Mouse (Mus musculus) olfactory bulb, adult 2 months (tissue): ENCODE measurements around the gene Stk38. TPM values are rescaled to one million over a fixed set of nuclear protein-coding genes. Genes with fewer than 3 reads are reported as not detected.

Source experiments
- H3K27ac ChIP-seq: fragments of 200-500 bp; 2 replicates; pipeline ENCODE4 v1.5.1; 2012; ENCODE audit warnings: low read depth, low read length; ENCODE audit not compliant: insufficient read depth
- H3K4me1 ChIP-seq: fragments of 200-500 bp; 2 replicates; pipeline ENCODE4 v1.6.1; 2012; ENCODE audit warnings: low read length; ENCODE audit not compliant: control insufficient read depth, insufficient read depth
- H3K4me3 ChIP-seq: fragments of 200-500 bp; 2 replicates; pipeline ENCODE4 v1.5.1; 2012; ENCODE audit warnings: mild to moderate bottlenecking, low read depth, low read length, moderate library complexity; ENCODE audit not compliant: insufficient read depth
- CTCF ChIP-seq: fragments of 200-500 bp; IDR thresholded peaks from 2 replicates; pipeline ENCODE4 v1.5.1; 2012; ENCODE audit warnings: low read depth, mild to moderate bottlenecking, low read length, moderate library complexity; ENCODE audit not compliant: insufficient read depth
- POLR2A ChIP-seq: fragments of 200-500 bp; IDR thresholded peaks from 2 replicates; pipeline ENCODE4 v1.6.1; 2012; ENCODE audit warnings: mild to moderate bottlenecking, low read depth, low read length, moderate library complexity; ENCODE audit not compliant: insufficient read depth
- WGBS: fragments of 180-500 bp; shearing (Covaris S2); methylation state at CpG from one replicate; pipeline ENCODE4 v1.1.7; 2018; 5-methylcytosine and 5-hydroxymethylcytosine counted together
- polyA plus RNA-seq: library from polyadenylated mRNA; stranded (reverse); fragments of >200 nt; gene quantifications from 2 replicates; pipeline ENCODE4 v1.2.4, GENCODE M21; 2012; ENCODE audit warnings: low replicate concordance; ENCODE audit not compliant: missing spikeins, insufficient read depth, insufficient read length

Stk38 gene
- polyA plus RNA-seq, 1 experiment, result 164 TPM

DNA sequence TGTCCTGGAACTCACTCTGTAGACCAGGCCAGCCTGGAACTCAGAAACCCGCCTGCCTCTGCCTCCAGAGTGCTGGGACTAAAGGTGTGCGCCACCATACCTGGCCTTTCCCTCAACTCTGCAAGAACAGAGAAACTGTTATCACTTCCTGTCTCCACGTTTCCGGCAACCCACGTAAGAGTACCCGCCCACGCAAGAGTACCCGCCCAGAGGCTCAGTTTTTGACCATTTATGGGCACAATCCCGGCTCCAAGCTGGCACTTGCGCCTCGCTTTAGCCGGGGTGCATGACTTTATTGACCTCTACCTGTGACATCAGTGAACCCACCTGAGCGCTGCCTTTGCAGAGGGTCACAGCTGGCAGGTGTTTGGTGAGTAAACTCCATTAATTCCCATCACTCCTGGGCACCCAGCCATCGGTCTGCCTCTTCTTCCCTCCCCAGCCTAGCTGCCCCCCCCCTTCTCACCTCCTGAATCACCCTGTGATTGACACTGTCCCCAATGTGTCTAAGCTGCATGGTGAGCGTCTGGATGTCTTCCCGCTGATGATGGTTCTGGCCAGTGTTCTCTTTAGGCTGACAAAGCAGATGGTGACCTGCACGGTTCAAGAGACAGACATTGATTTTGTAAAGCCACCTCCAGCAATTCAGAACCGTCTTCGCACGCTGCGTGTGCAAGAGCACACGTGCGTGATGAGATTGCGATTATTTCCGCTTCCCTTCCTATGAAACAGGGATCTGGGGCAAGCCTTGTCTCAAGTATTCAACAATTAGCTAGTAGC is 66.8 kb downstream of the Stk38 start:
- Histone ChIP-seq H3K27ac (no peak overlapping the region), H3K4me3 (no peak overlapping the region), H3K4me1 (no peaks in the 10 kb centered on the region)
- no peak for TF ChIP-seq CTCF
- TF ChIP-seq POLR2A, result no peak
- 89% methylated on average over 25 of the region's 25 CpGs for WGBS

DNA sequence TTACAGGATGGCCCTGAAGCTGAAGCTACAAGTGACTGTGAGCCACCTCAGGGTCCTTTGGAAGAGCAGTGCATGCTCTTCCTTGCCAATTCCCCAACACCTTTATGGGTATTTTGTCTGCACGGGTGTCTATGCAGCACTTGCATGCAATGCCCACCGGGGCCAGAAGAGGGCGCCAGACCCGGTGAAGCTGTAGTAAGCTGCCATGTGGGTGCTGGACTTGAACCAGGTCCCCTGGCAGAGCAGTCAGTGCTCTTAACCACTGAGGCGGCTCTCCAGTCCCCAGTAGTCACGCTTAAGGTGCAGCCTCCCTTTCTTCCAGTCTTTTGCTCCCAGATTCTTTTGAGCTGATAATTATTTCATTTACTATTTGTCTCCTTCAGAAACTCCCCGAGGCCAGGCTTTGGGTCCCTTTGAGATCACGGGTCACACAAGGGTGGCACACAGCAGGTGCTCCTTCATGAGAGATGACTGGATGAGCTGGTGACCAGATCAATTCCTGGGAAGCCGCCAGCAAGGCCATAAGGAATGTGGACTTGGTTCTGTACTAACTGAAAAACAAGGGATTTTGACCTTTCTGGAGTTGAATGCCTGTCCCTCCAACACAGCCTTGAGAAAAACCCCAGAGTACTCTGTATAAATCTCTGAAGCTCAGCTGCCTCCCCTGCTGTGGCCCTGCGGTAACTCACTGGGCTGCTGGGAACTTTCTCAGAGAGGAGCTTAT is 71.0 kb downstream of the Stk38 start:
- no peak overlapping the region for H3K27ac ChIP-seq
- 78% methylated on average over 10 of the region's 10 CpGs for WGBS
- H3K4me3 ChIP-seq, result no peak overlapping the region
- no peaks in the 10 kb centered on the region for H3K4me1 ChIP-seq
- TF ChIP-seq POLR2A (no peak), CTCF (0 out of 2 replicates have a peak, but pooled peaks have one; percentile 12)

DNA sequence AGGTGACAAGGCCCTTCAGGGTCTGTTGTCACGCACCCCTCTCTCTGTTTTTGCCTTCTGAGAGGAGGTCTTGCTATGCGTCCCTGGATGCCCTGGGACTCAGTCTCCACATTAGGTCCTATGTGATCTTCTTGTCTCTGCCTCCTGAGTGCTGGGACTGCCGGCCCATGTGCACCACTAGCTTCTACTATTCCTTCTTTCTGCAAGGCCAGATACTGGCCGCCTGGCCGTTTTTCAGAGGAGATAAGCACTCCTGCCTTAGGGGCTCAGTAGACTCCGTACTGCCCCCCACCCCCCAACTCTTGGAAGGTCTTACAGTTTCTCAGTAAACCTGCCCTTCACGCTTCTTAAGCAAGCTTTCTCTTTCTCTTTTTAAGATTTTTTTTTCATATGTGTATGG is 71.7 kb downstream of the Stk38 start:
- H3K4me1 ChIP-seq, result no peaks in the 10 kb centered on the region
- TF ChIP-seq CTCF (no peak), POLR2A (no peak)
- no peak overlapping the region for H3K4me3 ChIP-seq
- WGBS, result 92% methylated on average over 7 of the region's 7 CpGs
- no peak overlapping the region for H3K27ac ChIP-seq

- TF ChIP-seq POLR2A (no peak), CTCF (no peak)
- Histone ChIP-seq H3K4me1 (peaks cover 9% of the 10 kb centered on the region), H3K27ac (no peak overlapping the region), H3K4me3 (no peak overlapping the region)
- WGBS, result 75% methylated on average over 19 of the region's 19 CpGs
Observed at GRCm38 (mm10) chr17:28934120-28934916, 73.5 kb downstream of the Stk38 start.

GRCm38 (mm10) chr17:28932274-28932673 is 75.5 kb downstream of the Stk38 start:
- TF ChIP-seq POLR2A (no peak), CTCF (no peak)
- H3K4me1 ChIP-seq, result peaks cover 9% of the 10 kb centered on the region
- 82% methylated on average over 4 of the region's 4 CpGs for WGBS
- no peak overlapping the region for H3K4me3 ChIP-seq
- H3K27ac ChIP-seq, result no peak overlapping the region

GRCm38 (mm10) chr17:28931436-28932211 is 76.2 kb downstream of the Stk38 start:
- Histone ChIP-seq H3K4me3 (no peak overlapping the region), H3K4me1 (peaks cover 9% of the 10 kb centered on the region), H3K27ac (no peak overlapping the region)
- TF ChIP-seq POLR2A (no peak), CTCF (no peak)
- WGBS, result 93% methylated on average over 18 of the region's 18 CpGs

DNA sequence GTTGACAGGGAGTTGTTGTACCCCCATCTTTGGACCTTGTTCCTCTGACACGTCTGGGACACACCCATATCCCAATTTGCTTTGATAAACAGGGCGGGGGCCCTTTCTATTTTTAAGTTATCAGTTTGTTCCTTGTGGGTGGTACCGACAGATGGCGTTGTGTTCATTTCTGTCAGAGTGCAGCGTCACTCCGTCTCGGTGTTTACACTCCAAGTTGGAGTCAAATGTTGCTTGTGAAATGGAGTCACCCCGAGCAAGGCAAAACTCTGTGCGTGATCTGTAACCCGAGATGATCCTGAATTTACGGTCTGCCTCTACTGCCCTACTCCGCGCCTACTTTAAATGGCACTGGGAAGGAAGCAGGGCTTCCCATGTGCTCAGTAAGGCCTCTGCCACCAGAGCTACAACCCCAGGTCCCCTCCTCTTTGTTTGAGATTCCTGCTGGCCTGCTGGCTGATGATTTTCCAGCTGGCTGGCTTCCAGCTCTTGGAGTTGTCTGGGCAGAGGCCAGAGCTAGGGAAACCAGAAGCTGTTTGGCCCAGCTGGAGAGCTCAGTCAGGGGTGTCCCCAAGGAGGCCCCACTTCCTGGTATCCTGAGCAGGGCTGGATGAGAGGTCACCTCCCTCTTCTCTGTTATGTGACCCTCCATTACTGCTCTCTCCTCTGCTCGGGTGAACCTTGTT is 77.3 kb downstream of the Stk38 start:
- WGBS, result 25% methylated on average over 14 of the region's 14 CpGs
- H3K4me1 ChIP-seq, result peaks cover 15% of the 10 kb centered on the region
- H3K27ac ChIP-seq, result no peak overlapping the region
- H3K4me3 ChIP-seq, result no peak overlapping the region
- TF ChIP-seq CTCF (no peak), POLR2A (no peak)

DNA sequence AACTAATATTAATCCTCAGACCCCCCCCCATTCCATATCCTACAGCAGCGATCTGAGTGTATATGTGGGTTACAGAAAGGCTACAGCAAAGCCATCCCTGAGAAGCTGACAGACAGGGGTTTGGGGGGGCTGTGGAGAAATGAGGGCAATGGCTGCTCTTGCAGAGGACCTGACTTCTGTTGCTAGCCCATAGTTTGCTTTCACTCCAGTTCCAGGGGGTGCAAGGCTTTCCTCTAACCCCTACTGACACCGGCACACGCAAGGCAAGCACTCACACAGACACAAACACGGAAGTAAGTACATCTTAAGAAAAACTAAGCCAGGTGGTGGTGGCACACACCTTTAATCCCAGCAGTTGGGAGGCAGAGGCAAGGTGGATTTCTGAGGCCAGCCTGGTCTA is 78.4 kb downstream of the Stk38 start:
- no peak overlapping the region for H3K4me3 ChIP-seq
- no peak overlapping the region for H3K27ac ChIP-seq
- TF ChIP-seq CTCF (no peak), POLR2A (no peak)
- H3K4me1 ChIP-seq, result peaks cover 15% of the 10 kb centered on the region
- WGBS, result 95% methylated on average over 4 of the region's 4 CpGs
